Mouse (Mus musculus) lung, adult 2 months (tissue): ENCODE results near the gene Fhdc1.

Experiments
- CTCF ChIP-seq: fragments of 200-500 bp; IDR thresholded peaks from 2 replicates; pipeline ENCODE4 v1.5.1; 2011; ENCODE audit warnings: mild to moderate bottlenecking, low read length, control low read depth; ENCODE audit not compliant: insufficient read depth
- POLR2A ChIP-seq: fragments of 200-500 bp; IDR thresholded peaks from 2 replicates; pipeline ENCODE4 v1.6.1; 2011; ENCODE audit warnings: low read depth, mild to moderate bottlenecking, control low read depth, low read length, borderline replicate concordance; ENCODE audit errors: extremely low read depth

DNA sequence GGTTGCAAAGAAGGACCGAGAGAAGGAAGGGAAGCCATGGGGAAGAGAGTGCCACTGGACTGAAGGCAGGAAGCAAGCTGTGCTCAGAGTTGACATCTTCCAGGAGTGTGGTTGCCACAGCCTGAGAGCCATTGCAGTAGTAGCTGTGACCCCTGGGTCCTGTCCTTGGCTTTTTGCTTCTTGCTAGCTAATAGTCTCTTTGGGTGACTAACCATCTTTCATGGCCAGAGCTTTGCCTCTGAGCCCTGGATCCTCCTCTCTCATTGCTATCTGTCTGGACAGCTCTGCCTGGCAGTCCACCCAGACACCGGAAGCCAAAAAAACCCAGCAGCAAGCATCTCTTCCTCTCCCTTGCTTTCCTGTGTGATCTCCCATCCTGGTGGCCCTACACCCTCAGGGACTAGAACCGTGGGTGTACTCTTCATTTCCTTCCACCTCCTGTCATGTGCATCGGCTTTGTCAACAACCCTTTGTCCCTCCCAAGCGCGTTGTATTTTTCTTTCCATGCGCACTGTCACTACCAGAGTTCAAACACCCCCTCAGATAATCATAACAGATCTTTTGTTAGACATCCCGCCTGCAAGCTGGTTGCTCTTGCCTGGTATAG lies 85.3 kb downstream of the Fhdc1 start:
- TF ChIP-seq CTCF (no peak), POLR2A (no peak)
